Comparison of ENCODE assay signal across 23 mouse cellular contexts in genomic region chr15:25651820-25652219, GRCm38 (mm10). TPM values are rescaled to one million over a fixed set of nuclear protein-coding genes. Genes with fewer than 3 reads are reported as not detected.
DNase-seq lines count a peak whose midpoint lies in the region; ATAC-seq and TF ChIP-seq lines count a peak whose summit lies in the region.
"Had no signal": no experiment of that assay in that cellular context is flagged by ENCODE, and none has a peak within 500 bp of the region (broad histone marks: within the 10 kb centered on the region; RNA-seq: fewer than 3 reads in every experiment).

No protein-coding gene starts in this region.

- TF ChIP-seq EP300 in stomach, postnatal 0 days (optimal IDR thresholded peaks at IDR 0.05) = no peak

- 39% methylated on average over 7 of the region's 7 CpGs for WGBS in liver, adult 2 months
- 57% methylated on average over 7 of the region's 7 CpGs for WGBS in liver, embryonic 12.5 days (ENCODE audit: insufficient replicate concordance)
- whole genome bisulfite sequencing in limb, embryonic 10.5 days = 64% methylated on average over 7 of the region's 7 CpGs
- WGBS in liver, embryonic 16.5 days (ENCODE audit: insufficient replicate concordance) = 51% methylated on average over 7 of the region's 7 CpGs
- 61% methylated on average over 7 of the region's 7 CpGs for WGBS in stomach, postnatal 0 days
- 47% methylated on average over 7 of the region's 7 CpGs for WGBS in forebrain, embryonic 13.5 days

- ATAC-seq in liver, embryonic 12.5 days = no peak
- peak; percentile 68 for ATAC-seq in liver, embryonic 16.5 days (ENCODE audit: low read depth)
- no peak for ATAC-seq in stomach, postnatal 0 days (ENCODE audit: low FRiP score, low TSS enrichment)
- ATAC-seq in forebrain, embryonic 13.5 days = no peak
- ATAC-seq: activated CD4-positive, CD25-positive, alpha-beta regulatory T cell, adult 4 months; forebrain, postnatal 0 days; Patski had no signal

- no peaks in the 10 kb centered on the region for H3K27me3 ChIP-seq in liver, adult 2 months (ENCODE audit: control insufficient read depth, insufficient read depth, low read length)
- H3K27me3 ChIP-seq in liver, embryonic 12.5 days (replicated peaks) = no peaks in the 10 kb centered on the region
- no peaks in the 10 kb centered on the region for H3K27me3 ChIP-seq in limb, embryonic 10.5 days (ENCODE audit: low read depth, poor library complexity, severe bottlenecking)
- no peaks in the 10 kb centered on the region for H3K27me3 ChIP-seq in liver, embryonic 16.5 days (ENCODE audit: control insufficient read depth, insufficient read depth, low read depth, low read length)
- H3K27me3 ChIP-seq in stomach, postnatal 0 days (ENCODE audit: control insufficient read depth, insufficient read depth, low read length) = no peaks in the 10 kb centered on the region
- peaks cover 30% of the 10 kb centered on the region; the same call in 1 of the 2 replicates for H3K27me3 ChIP-seq in forebrain, embryonic 13.5 days
- H3K27me3 ChIP-seq: CH12.LX; hindbrain, embryonic 15.5 days; Patski had no signal

- H3K4me1 ChIP-seq in liver, adult 2 months (ENCODE audit: control insufficient read depth, insufficient read depth, low read length) = peaks cover 31% of the 10 kb centered on the region
- peaks cover 38% of the 10 kb centered on the region for H3K4me1 ChIP-seq in liver, embryonic 12.5 days
- H3K4me1 ChIP-seq in limb, embryonic 10.5 days = peaks cover 76% of the 10 kb centered on the region
- H3K4me1 ChIP-seq in liver, embryonic 16.5 days (ENCODE audit: control insufficient read depth, low read depth, low read length) = peaks cover 20% of the 10 kb centered on the region
- no peaks in the 10 kb centered on the region; the same call in 1 of the 2 replicates for H3K4me1 ChIP-seq in stomach, postnatal 0 days (replicated peaks; ENCODE audit: control insufficient read depth, insufficient read depth)
- no peaks in the 10 kb centered on the region for H3K4me1 ChIP-seq in forebrain, embryonic 13.5 days
- H3K4me1 ChIP-seq: hindbrain, embryonic 15.5 days had no signal

- H3K9me3 ChIP-seq in liver, embryonic 12.5 days (replicated peaks) = no peaks in the 10 kb centered on the region
- H3K9me3 ChIP-seq in limb, embryonic 10.5 days (replicated peaks) = 0 out of 2 replicates have a peak, but pooled peaks cover 2% of the 10 kb centered on the region
- H3K9me3 ChIP-seq in liver, embryonic 16.5 days (replicated peaks; ENCODE audit: control insufficient read depth, low read length) = no peaks in the 10 kb centered on the region
- no peaks in the 10 kb centered on the region for H3K9me3 ChIP-seq in stomach, postnatal 0 days (ENCODE audit: control insufficient read depth, low read length)
- peaks cover 7% of the 10 kb centered on the region; the same call in 1 of the 2 replicates for H3K9me3 ChIP-seq in forebrain, embryonic 13.5 days (replicated peaks)
- H3K9me3 ChIP-seq: heart, embryonic 15.5 days; hindbrain, embryonic 10.5 days; hindbrain, embryonic 15.5 days had no signal

- no peak overlapping the region for H3K4me3 ChIP-seq in liver, adult 2 months (ENCODE audit: insufficient read depth, low read depth, low read length)
- no peak overlapping the region for H3K4me3 ChIP-seq in liver, embryonic 12.5 days
- no peak overlapping the region for H3K4me3 ChIP-seq in limb, embryonic 10.5 days
- no peak overlapping the region for H3K4me3 ChIP-seq in liver, embryonic 16.5 days (ENCODE audit: low read depth, low read length)
- no peak overlapping the region for H3K4me3 ChIP-seq in stomach, postnatal 0 days (ENCODE audit: low read depth, low read length)
- no peak overlapping the region for H3K4me3 ChIP-seq in forebrain, embryonic 13.5 days
- H3K4me3 ChIP-seq: forebrain, embryonic 12.5 days; heart, adult 2 months; heart, embryonic 15.5 days; hindbrain, embryonic 10.5 days; hindbrain, embryonic 15.5 days had no signal

- 0 out of 2 replicates have a peak overlapping the region, but pooled peaks have one; percentile 47 for H3K27ac ChIP-seq in liver, adult 2 months (replicated peaks; ENCODE audit: insufficient read depth, low read depth, low read length)
- H3K27ac ChIP-seq in liver, embryonic 12.5 days = no peak overlapping the region
- H3K27ac ChIP-seq in limb, embryonic 10.5 days = peak overlapping the region; percentile 78; the same call in 1 of the 2 replicates
- H3K27ac ChIP-seq in liver, embryonic 16.5 days (ENCODE audit: low read length) = 0 out of 2 replicates have a peak overlapping the region, but pooled peaks have one; percentile 21
- 0 out of 2 replicates have a peak overlapping the region, but pooled peaks have one; percentile 18 for H3K27ac ChIP-seq in stomach, postnatal 0 days (replicated peaks)
- H3K27ac ChIP-seq in forebrain, embryonic 13.5 days = no peak overlapping the region
- H3K27ac ChIP-seq: forebrain, embryonic 12.5 days; heart, adult 2 months; heart, embryonic 15.5 days; hindbrain, embryonic 10.5 days; hindbrain, embryonic 15.5 days had no signal

- H3K79me2 ChIP-seq in liver, adult 2 months (ENCODE audit: control insufficient read depth, insufficient read depth, low read length) = peaks cover 70% of the 10 kb centered on the region

- peak; percentile 79 for DNase-seq in liver, adult 2 months (ENCODE audit: extremely low read depth, low read depth, low spot score)
- DNase-seq in limb, embryonic 10.5 days (ENCODE audit: low spot score) = no peak
- DNase-seq in stomach, postnatal 0 days (ENCODE audit: low spot score) = no peak
- DNase-seq in embryo, embryonic 11 days = no peak
- DNase-seq: adrenal gland, postnatal 14 days; cerebellum, adult 18-20 months; cerebellum, adult 9-11 months; cerebellum, postnatal 36 days; forebrain, postnatal 0 days; gastrocnemius, postnatal 14 days; heart, adult 2 months; heart, postnatal 14 days had no signal

- TF ChIP-seq CTCF in liver, adult 2 months (IDR thresholded peaks at IDR 0.05; ENCODE audit: low read depth, low read length) = no peak
- TF ChIP-seq CTCF in stomach, postnatal 0 days (IDR thresholded peaks at IDR 0.05; ENCODE audit: low read depth) = no peak

- H3K9ac ChIP-seq in liver, adult 2 months (ENCODE audit: low read depth, low read length) = no peak overlapping the region
- no peak overlapping the region for H3K9ac ChIP-seq in liver, embryonic 12.5 days
- H3K9ac ChIP-seq in liver, embryonic 16.5 days (ENCODE audit: low read depth, low read length) = no peak overlapping the region
- H3K9ac ChIP-seq in stomach, postnatal 0 days (ENCODE audit: low read length) = no peak overlapping the region
- H3K9ac ChIP-seq in forebrain, embryonic 13.5 days = no peak overlapping the region
- H3K9ac ChIP-seq: forebrain, embryonic 12.5 days; forebrain, postnatal 0 days; heart, embryonic 15.5 days; hindbrain, embryonic 15.5 days had no signal

- H3K4me2 ChIP-seq in liver, embryonic 12.5 days = no peak overlapping the region
- H3K4me2 ChIP-seq in liver, embryonic 16.5 days (ENCODE audit: low read depth, low read length) = no peak overlapping the region
- H3K4me2 ChIP-seq in stomach, postnatal 0 days (replicated peaks; ENCODE audit: low read depth) = no peak overlapping the region
- H3K4me2 ChIP-seq in forebrain, embryonic 13.5 days = no peak overlapping the region
- H3K4me2 ChIP-seq: forebrain, embryonic 12.5 days; heart, embryonic 11.5 days; heart, embryonic 15.5 days; hindbrain, embryonic 15.5 days had no signal

- TF ChIP-seq POLR2A in liver, adult 2 months (IDR thresholded peaks at IDR 0.05; ENCODE audit: extremely low read depth, insufficient read depth, low read length) = no peak

- no peaks in the 10 kb centered on the region for H3K36me3 ChIP-seq in liver, adult 2 months (ENCODE audit: control insufficient read depth, insufficient read depth, low read length)
- H3K36me3 ChIP-seq in liver, embryonic 12.5 days = no peaks in the 10 kb centered on the region
- H3K36me3 ChIP-seq in limb, embryonic 10.5 days = peaks cover 23% of the 10 kb centered on the region
- H3K36me3 ChIP-seq in liver, embryonic 16.5 days (ENCODE audit: control insufficient read depth, insufficient read depth) = no peaks in the 10 kb centered on the region
- H3K36me3 ChIP-seq in stomach, postnatal 0 days (ENCODE audit: control insufficient read depth, insufficient read depth, low read length) = no peaks in the 10 kb centered on the region
- no peaks in the 10 kb centered on the region for H3K36me3 ChIP-seq in forebrain, embryonic 13.5 days (ENCODE audit: poor library complexity, severe bottlenecking)
- H3K36me3 ChIP-seq: forebrain, embryonic 12.5 days; heart, embryonic 15.5 days; hindbrain, embryonic 15.5 days had no signal

RNA-seq across cellular contexts. Expression of gene Myo10, which starts 29.5 kb away (rescaled TPM):
- total RNA-seq in liver, adult 2 months (2014; rRNA removed) = 21.4 and 21.5 TPM in 2 replicates
- polyA plus RNA-seq in liver, adult 2 months (2012; rRNA removed) = 11.9 and 15.7 TPM in 2 replicates
- polyA plus RNA-seq in liver, embryonic 12.5 days (2016; fragmentation: Nextera tagmentation; extraction: Ambion mirVana) = 7.1 and 7.3 TPM in 2 replicates
- polyA plus RNA-seq in limb, embryonic 10.5 days (2016; fragmentation: Nextera tagmentation; extraction: Ambion mirVana) = 38.5 and 47.2 TPM in 2 replicates
- 3.4 and 4.5 TPM in 2 replicates for polyA plus RNA-seq in liver, embryonic 16.5 days (2015; fragmentation: Nextera tagmentation; extraction: Ambion mirVana)
- polyA plus RNA-seq in stomach, postnatal 0 days (2015; fragmentation: Nextera tagmentation; extraction: Ambion mirVana) = 13.1 and 15.8 TPM in 2 replicates
- polyA plus RNA-seq in forebrain, embryonic 13.5 days (2015; fragmentation: Nextera tagmentation; extraction: Ambion mirVana) = 54.1 and 61.4 TPM in 2 replicates

Comparison
In these comparisons a context has a peak if more than half of its experiments do, and no peak if none do; other contexts are left out.
1. H3K27ac ChIP-seq: peak in liver, adult 2 months (single experiment), limb, embryonic 10.5 days (single experiment), liver, embryonic 16.5 days (single experiment) and stomach, postnatal 0 days (single experiment); none in liver, embryonic 12.5 days (single experiment) and forebrain, embryonic 13.5 days (single experiment).